Mouse (Mus musculus): ENCODE data around the gene Notch1.

Notch1 gene

GRCm38 (mm10) chr2:26444946-26445665, 71.4 kb downstream of the Notch1 start, which contains the start of gene Sec16a:
Gene Sec16a (minus strand): TSS chr2:26445216.
- DNase-seq (ENCODE audit: low spot score) = peak; percentile 100

DNA sequence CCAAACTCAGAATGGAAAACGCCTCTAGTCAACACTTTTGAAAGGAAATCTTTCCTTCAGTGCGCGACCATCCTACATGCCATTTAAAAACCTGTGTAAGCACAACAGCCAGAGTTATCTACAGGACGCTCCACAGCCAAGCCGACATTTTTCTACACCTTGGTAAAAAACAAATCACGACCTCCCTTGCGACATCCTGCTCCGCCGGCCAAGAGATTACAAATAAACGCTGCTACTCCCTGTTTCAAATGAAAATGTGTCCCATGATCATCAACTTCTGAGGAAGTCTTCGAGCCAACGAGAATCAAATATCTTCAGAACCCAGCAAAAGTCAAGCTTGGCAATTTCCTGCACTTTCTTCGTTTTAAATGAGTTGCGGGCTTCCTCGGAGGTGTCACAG, 72.1 kb downstream of the Notch1 start:
- DNase-seq (ENCODE audit: low spot score) = no peak

DNA sequence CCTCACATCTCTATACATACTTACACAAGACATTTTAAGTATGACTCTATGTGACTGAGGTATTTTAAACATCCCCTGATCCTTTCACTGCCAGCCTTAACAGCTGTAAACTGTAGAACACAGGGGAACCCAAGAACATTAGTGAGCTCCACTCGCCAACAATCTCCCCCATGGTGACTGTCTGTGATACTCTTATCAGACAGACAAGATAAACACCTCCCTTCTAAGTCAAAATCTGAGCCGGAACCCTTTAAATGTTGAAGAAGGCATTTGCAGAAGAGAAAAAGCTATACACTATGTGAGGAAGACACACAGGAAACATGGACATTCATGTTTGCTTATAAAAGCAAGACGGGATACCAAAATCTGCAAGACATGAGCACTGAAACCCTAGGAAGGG, 72.6 kb downstream of the Notch1 start:
- DNase-seq (ENCODE audit: low spot score) = no peak

- DNase-seq (ENCODE audit: low spot score) = no peak
Observed at GRCm38 (mm10) chr2:26442843-26443242, 73.6 kb downstream of the Notch1 start.

DNA sequence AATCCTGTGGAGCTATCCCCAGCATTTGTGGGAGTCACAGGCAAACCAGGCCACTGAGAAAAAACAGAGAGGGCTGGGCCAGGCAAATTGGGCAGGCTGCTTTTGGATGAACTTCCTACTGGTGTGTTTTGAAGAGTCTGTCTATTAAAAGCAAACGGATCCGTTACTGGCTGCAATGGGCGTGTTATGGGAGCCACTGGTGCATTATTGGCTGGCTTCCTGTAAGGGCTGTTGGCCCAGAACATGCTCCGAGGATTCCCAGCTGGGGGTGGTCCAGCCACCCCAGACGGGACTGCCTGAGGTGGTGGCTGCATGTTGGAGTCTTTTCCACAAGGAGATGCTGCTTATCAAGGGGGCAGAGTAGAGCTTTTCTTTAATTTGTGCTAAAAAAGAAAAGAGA, 74.8 kb downstream of the Notch1 start:
- DNase-seq (ENCODE audit: low spot score) = no peak

DNA sequence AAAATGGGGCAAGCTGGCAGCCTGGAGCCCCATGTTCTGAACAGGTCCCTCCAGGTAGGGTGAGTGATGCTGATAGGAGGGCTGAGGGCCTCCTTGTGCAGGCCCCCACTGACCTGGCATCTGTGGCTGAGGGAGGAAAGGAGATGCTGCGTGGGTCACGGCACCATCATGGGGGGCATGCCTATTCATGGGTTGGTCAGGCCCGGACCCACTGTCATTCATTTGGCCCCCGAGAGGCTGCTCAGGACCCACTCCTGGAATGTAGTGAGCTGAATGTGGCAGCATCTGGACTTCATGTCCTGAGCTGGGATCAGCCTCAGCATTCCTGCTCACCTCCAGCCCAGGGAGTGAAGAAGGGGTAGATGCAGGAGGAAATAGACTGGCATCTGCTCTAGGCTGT, 75.2 kb downstream of the Notch1 start:
- DNase-seq (ENCODE audit: low spot score) = no peak

DNA sequence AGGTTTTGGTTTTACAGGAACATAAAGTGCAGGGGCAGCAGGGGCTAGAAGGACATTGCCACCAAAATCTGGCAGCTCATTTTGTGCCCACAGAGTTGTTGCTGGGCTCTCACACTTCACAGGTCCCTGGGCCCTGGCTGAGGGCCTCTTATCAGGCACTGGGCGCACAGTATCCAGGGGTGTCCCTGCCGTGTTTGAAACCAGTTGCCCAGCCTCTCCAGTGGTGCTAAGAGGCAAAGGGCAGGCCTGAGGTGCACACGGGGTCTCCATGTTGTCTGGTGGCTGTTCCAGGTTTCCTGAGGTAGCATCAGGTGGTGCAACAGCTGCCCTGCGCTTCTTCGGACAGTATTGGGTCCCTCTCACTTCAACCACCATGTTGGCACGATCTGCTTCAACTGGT, 76.8 kb downstream of the Notch1 start:
- DNase-seq (ENCODE audit: low spot score) = no peak

DNA sequence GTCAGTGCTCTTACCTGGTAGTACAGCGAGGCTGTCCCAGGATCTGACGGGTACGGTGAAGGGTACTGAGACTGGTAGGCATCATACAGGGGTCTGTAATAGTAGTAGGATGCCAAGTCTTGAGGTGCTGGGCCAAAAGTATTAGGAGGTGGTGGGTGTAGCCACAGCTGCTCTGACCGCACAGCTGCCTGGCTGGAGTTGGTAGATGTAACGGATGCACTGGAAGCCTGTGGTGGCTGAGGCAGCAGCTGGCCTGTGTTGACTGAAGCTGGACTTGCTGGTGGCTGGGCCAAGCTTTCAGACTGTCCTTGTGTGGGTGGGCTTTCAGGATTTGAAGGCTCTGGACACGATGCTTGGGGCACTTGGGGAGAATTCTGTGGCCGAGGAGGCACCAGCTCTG, 78.1 kb downstream of the Notch1 start:
- DNase-seq (ENCODE audit: low spot score) = no peak

- DNase-seq (ENCODE audit: low spot score) = no peak
Observed at GRCm38 (mm10) chr2:26437221-26437620, 79.2 kb downstream of the Notch1 start.

DNA sequence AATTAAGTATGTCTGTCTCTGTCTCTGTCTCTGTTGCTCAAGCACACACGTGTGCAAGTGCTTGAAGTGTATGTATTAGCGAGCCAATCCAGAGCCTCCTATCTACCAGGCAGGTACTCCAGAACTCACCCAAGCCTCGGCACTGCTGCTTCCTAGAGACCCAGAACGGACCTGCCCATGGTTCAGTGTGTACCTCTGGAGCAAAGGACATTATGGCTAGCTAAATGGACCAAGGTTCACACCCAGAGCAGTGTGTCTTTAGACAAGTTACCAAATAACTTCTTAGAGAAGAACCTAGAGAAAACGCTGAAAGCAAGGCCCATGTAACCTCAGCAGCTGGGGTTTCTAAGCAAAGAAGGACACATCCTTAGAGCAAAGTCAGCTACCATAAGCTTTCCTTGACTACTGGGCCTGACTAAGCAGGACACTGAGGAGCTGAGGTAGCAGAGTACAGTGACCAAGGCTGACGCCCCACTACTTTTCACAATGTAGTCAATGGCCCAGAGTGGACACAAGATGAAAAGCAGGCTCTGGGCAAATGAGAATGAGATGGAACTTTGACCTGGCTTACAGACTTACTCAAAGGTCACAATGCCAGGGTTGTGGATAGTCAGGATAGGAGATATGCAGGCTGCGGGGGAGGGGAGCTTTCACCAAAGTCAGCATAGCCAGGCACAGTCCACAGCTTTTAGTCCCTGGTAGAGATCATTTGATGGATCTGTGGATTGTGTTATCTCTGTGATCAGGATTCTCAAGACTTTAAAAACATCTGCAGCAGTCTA, 81.5 kb downstream of the Notch1 start:
- no peak for DNase-seq (ENCODE audit: low spot score)

DNA sequence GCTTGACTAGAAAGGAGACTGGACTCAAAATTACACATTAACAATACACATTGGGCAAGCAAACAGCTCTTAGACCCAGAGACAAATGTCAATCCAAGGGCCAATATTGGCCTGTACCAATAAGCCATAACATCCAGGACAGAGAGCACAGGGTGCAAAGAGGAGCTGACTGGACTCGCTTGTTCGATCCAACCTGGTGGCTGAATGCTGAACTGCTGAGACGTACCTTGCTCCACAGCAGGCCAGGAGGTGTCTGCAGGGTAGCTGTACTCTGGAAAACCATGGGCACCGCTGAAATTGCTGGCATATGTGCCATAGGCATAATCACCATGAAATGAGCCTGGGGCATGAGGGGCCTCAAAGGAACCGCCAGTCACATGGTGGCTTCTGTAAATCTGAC, 86.6 kb downstream of the Notch1 start:
- no peak for DNase-seq (ENCODE audit: low spot score)

DNA sequence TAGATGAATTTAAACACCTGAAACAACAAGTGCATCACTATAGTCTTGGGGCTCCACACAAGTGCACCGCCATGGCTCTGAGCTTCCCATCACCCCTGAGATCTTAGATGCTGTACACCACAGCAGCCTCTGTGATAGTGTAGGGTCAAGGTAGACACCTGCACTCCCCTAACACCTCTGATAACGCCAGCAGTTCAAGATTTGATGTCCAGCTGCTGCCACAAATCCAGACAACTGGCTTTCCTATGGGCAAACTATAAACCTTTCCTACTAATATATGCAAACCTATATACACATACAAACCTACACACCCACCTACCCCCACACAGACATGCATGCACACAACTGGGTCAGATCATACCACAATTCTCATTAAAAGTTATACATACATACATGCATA, 91.9 kb downstream of the Notch1 start:
- DNase-seq (ENCODE audit: low spot score) = no peak

GRCm38 (mm10) chr2:26423086-26423485, 93.4 kb downstream of the Notch1 start:
- DNase-seq (ENCODE audit: low spot score) = no peak

DNA sequence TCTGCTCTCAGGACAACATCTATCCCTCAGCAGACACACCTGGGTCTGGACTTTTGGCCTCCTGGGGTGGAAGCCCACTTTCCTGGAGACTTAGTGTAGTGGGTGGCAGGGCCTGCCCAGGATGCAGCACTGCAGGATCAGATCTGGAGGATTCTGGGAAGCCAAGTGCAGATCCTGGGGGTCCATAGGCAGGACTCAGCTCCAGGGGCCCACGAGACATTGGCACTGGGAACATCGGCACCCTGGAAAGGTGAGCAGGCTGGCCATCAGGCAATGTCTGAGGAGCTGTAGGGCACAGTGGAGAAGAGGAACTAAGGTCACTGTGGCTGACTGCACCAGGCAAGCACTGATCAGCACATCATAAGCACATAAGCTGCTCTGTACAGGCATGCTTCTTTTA, 94.5 kb downstream of the Notch1 start:
- DNase-seq (ENCODE audit: low spot score) = no peak

GRCm38 (mm10) chr2:26418120-26418519, 98.3 kb downstream of the Notch1 start:
- no peak for DNase-seq (ENCODE audit: low spot score)

GRCm38 (mm10) chr2:26417066-26417465, 99.4 kb downstream of the Notch1 start:
- no peak for DNase-seq (ENCODE audit: low spot score)

- no peak for DNase-seq (ENCODE audit: low spot score)
Observed at GRCm38 (mm10) chr2:26410931-26411411, 105.5 kb downstream of the Notch1 start.

DNA sequence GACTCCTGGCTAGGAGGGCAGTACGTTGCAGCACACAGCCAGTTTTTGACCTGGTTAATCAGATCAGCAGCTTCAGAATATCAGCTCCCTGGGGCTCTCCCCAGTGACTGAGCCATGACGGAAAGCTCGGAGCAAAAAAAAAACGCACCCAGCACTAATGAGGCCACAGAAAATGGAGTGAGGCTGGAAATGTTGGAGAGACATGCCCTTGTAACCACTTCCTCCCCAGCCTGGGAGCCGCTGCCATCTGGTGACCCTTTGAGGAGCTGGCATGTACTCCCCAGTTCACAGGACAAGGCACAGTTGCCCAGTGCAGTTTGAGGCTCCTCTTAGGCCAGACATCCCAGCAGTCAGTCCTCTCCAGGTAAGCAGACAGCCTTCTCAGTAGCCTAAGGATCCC, 106.4 kb downstream of the Notch1 start:
- DNase-seq (ENCODE audit: low spot score) = no peak

GRCm38 (mm10) chr2:26409362-26409761, 107.1 kb downstream of the Notch1 start:
- DNase-seq (ENCODE audit: low spot score) = no peak

DNA sequence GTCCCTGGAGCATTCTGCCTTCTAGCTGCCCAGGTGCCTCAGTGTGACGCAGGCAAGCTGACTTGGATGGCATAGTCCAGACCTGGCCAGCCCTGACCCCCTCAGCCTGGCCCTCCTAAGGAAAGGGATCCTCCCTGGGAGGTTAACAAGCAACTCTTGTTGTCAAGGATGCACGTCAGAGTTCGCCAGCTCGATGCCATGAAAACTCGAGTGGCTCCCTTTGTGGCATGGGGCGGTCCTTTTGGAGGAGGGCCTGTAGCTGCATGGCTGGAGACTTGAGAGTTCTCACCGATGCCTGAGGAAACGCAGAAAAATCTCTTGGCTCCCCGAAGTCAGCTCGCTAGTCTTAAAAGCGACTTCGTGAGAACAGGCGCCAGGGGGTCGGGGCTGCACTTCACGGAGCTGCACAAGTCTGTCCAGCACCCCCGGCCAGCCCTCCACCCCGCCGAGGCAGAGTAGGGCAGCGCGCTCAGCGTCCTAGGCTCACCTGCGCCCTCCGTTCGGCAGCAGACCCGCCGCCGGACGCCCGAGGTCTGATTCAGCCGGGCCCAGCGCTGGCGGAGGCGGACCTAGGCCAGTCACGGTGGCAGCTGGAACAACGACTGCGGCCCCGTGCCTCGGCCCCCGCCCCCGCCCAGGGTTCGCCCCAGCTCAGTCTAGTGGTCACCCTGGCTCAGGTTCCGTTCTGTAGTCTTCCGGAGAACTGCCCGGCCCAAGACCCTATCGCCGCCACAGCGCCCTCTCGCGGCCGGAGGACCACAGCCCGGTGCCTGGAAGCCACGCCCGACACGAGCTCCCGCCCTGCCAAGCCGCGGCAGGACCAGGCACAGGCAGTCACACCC, 107.7 kb downstream of the Notch1 start, which contains the start of gene Inpp5e:
Inpp5e (minus strand) TSS at position 689 of the 842 bp plus-strand sequence.
- DNase-seq (ENCODE audit: low spot score) = peak; percentile 91

All from T-cell, adult 2 months (primary cell).